In genomic region chr15:64511176-64511575, GRCm38 (mm10) we compare ENCODE assay signal across 23 mouse cellular contexts.
DNase-seq lines count a peak whose midpoint lies in the region; ATAC-seq lines count a peak whose summit lies in the region.
"Had no signal": no experiment of that assay in that cellular context is flagged by ENCODE, and none has a peak within 500 bp of the region (broad histone marks: within the 10 kb centered on the region; RNA-seq: fewer than 3 reads in every experiment).

No protein-coding gene starts in this region.

- H3K4me1 ChIP-seq in heart, embryonic 13.5 days: peaks cover 19% of the 10 kb centered on the region
- H3K4me1 ChIP-seq in forebrain, embryonic 12.5 days: no peaks in the 10 kb centered on the region
- H3K4me1 ChIP-seq: forebrain, embryonic 15.5 days; hindbrain, embryonic 12.5 days had no signal

- H3K9me3 ChIP-seq in heart, embryonic 13.5 days: peaks cover 6% of the 10 kb centered on the region
- H3K9me3 ChIP-seq in forebrain, embryonic 12.5 days: no peaks in the 10 kb centered on the region
- H3K9me3 ChIP-seq: embryonic facial prominence, embryonic 15.5 days; forebrain, embryonic 10.5 days; forebrain, embryonic 15.5 days; hindbrain, embryonic 12.5 days had no signal

- no peak overlapping the region for H3K4me2 ChIP-seq in heart, embryonic 13.5 days
- no peak overlapping the region for H3K4me2 ChIP-seq in forebrain, embryonic 12.5 days
- H3K4me2 ChIP-seq: embryonic facial prominence, embryonic 15.5 days; forebrain, embryonic 15.5 days; hindbrain, embryonic 12.5 days had no signal

- DNase-seq in heart, adult 11 months: peak; percentile 29
- no peak for DNase-seq in heart, adult 8-10 months (ENCODE audit: low spot score)
- no peak for DNase-seq in heart, adult 9 months (ENCODE audit: low spot score in 2 of 2)
- peak; percentile 50 for DNase-seq in MN1 (ENCODE audit: low spot score)
- DNase-seq in retina, postnatal 1 day: peak; percentile 93
- DNase-seq: adrenal gland, adult 2 months; adrenal gland, postnatal 25 days; cerebellum, adult 18-20 months; cerebellum, adult 9-11 months; cerebellum, postnatal 36 days; gastrocnemius, postnatal 10 days; heart, postnatal 4 days; kidney, adult 8-10 months had no signal

- H3K27me3 ChIP-seq in heart, embryonic 13.5 days (replicated peaks): no peaks in the 10 kb centered on the region
- H3K27me3 ChIP-seq in forebrain, embryonic 12.5 days: no peaks in the 10 kb centered on the region
- H3K27me3 ChIP-seq: embryonic facial prominence, embryonic 15.5 days; forebrain, embryonic 15.5 days; hindbrain, embryonic 12.5 days had no signal

- WGBS in heart, embryonic 13.5 days: 39% methylated on average over 2 of the region's 2 CpGs
- 58% methylated on average over 2 of the region's 2 CpGs for WGBS in forebrain, embryonic 12.5 days

- H3K27ac ChIP-seq in heart, embryonic 13.5 days (replicated peaks): peak overlapping the region; percentile 75
- H3K27ac ChIP-seq in forebrain, embryonic 12.5 days: no peak overlapping the region
- H3K27ac ChIP-seq: embryonic facial prominence, embryonic 15.5 days; forebrain, embryonic 10.5 days; forebrain, embryonic 15.5 days; hindbrain, embryonic 12.5 days had no signal

- no peak overlapping the region for H3K4me3 ChIP-seq in heart, embryonic 13.5 days
- H3K4me3 ChIP-seq in forebrain, embryonic 12.5 days (replicated peaks): no peak overlapping the region
- H3K4me3 ChIP-seq: embryonic facial prominence, embryonic 15.5 days; erythroblast, embryonic 14.5 days; forebrain, embryonic 10.5 days; forebrain, embryonic 15.5 days; hindbrain, embryonic 12.5 days had no signal

- no peaks in the 10 kb centered on the region for H3K36me3 ChIP-seq in heart, embryonic 13.5 days
- H3K36me3 ChIP-seq in forebrain, embryonic 12.5 days (replicated peaks): no peaks in the 10 kb centered on the region
- H3K36me3 ChIP-seq: embryonic facial prominence, embryonic 15.5 days; forebrain, embryonic 10.5 days; forebrain, embryonic 15.5 days; hindbrain, embryonic 12.5 days had no signal

- H3K9ac ChIP-seq in heart, embryonic 13.5 days: no peak overlapping the region
- H3K9ac ChIP-seq in forebrain, embryonic 12.5 days: no peak overlapping the region
- H3K9ac ChIP-seq: embryonic facial prominence, embryonic 15.5 days; forebrain, embryonic 15.5 days; hindbrain, embryonic 12.5 days had no signal

- ATAC-seq in heart, embryonic 13.5 days (ENCODE audit: extremely low read depth, insufficient number of reproducible peaks, low FRiP score, low TSS enrichment): no peak
- ATAC-seq in forebrain, embryonic 12.5 days (ENCODE audit: low FRiP score): no peak
- ATAC-seq: forebrain, embryonic 15.5 days; hindbrain, embryonic 16.5 days; inflammation-experienced regulatory T-cells, adult 6 months; intestine, postnatal 0 days had no signal

Comparison
In these comparisons a context has a peak if more than half of its experiments do, and no peak if none do; other contexts are left out.
1. DNase-seq: peak in heart, adult 11 months (single experiment), MN1 (single experiment) and retina, postnatal 1 day (single experiment); none in heart, adult 8-10 months (single experiment) and heart, adult 9 months (0 of 2).